Mouse (Mus musculus) limb, embryonic 10.5 days (tissue): ENCODE data around the gene Adh1. TPM values are rescaled to one million over a fixed set of nuclear protein-coding genes. Genes with fewer than 3 reads are reported as not detected.

ENCODE experiments used
- DNase-seq: peaks from one replicate; pipeline ENCODE4 v3.0.0-alpha.2; 2017; ENCODE audit warnings: low spot score
- H3K27ac ChIP-seq: fragments of 300-500 bp; sonication (generic); 2 replicates; pipeline ENCODE4 v1.5.1; 2016; ENCODE audit warnings: mild to moderate bottlenecking
- H3K27me3 ChIP-seq: fragments of 300-500 bp; sonication (generic); 2 replicates; pipeline ENCODE4 v1.6.1; 2016; ENCODE audit warnings: low read depth, mild to moderate bottlenecking; ENCODE audit not compliant: poor library complexity, severe bottlenecking
- H3K36me3 ChIP-seq: fragments of 300-500 bp; sonication (generic); 2 replicates; pipeline ENCODE4 v1.6.1; 2016; ENCODE audit warnings: mild to moderate bottlenecking, moderate library complexity
- H3K4me1 ChIP-seq: fragments of 300-500 bp; sonication (generic); 2 replicates; pipeline ENCODE4 v1.6.1; 2016
- H3K4me3 ChIP-seq: fragments of 300-500 bp; sonication (generic); 2 replicates; pipeline ENCODE4 v1.5.1; 2016; ENCODE audit warnings: mild to moderate bottlenecking, moderate library complexity
- H3K9me3 ChIP-seq: fragments of 300-500 bp; sonication (generic); replicated peaks from 2 replicates; pipeline ENCODE4 v1.6.1; 2016; ENCODE audit warnings: mild to moderate bottlenecking
- WGBS: fragments of 180-500 bp; shearing (Covaris S2); methylation state at CpG from one replicate; pipeline ENCODE4 v1.1.7; 2016; 5-methylcytosine and 5-hydroxymethylcytosine counted together
- polyA plus RNA-seq: library from polyadenylated mRNA; unstranded; fragments of >200 nt; fragmentation: Nextera tagmentation; extraction: Ambion mirVana; gene quantifications from 2 replicates; pipeline ENCODE4 v1.2.1, GENCODE M21; 2016

Gene Adh1
- polyA plus RNA-seq, 1 experiment from 2014 or later: 3.3 TPM

DNA sequence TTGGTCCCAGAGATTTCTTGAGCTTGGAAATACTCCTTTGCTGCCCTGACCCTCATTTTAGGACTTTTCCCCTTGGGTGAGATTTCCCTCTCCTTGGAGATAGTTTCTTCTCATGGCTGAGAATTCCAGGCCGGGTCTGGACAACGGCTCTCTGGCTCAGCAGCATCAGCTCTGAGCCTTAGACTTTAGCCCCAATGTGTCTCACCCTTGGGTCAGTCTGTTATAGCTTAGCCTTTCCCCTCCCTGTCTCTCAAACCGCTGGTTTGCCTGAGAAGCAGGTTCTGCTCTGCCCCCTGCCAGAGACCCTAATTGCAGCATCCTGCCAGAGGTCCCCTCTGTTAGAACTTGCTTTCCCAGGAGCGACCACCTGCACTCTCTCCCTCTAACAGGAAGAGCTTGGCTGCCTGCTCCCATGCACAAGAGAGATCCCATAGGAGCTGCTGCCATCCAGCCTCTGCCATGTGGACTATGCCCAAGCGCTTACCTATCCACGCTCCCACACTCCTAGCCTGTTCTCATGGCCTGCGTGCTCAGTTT is 16.4 kb upstream of the Adh1 start:
- no peak overlapping the region; the same call in 1 of the 2 replicates for H3K27ac ChIP-seq
- 75% methylated on average over 7 of the region's 7 CpGs for WGBS
- H3K36me3 ChIP-seq: no peaks in the 10 kb centered on the region
- H3K4me1 ChIP-seq: peaks cover 15% of the 10 kb centered on the region; the same call in 1 of the 2 replicates
- no peaks in the 10 kb centered on the region for H3K27me3 ChIP-seq
- H3K9me3 ChIP-seq: no peaks in the 10 kb centered on the region
- no peak for DNase-seq
- no peak overlapping the region for H3K4me3 ChIP-seq

GRCm38 (mm10) chr3:138246511-138247020 is 14.2 kb upstream of the Adh1 start:
- Histone ChIP-seq H3K27ac (no peak overlapping the region), H3K4me3 (no peak overlapping the region), H3K27me3 (no peaks in the 10 kb centered on the region), H3K36me3 (no peaks in the 10 kb centered on the region), H3K9me3 (no peaks in the 10 kb centered on the region), H3K4me1 (peaks cover 11% of the 10 kb centered on the region; the same call in 1 of the 2 replicates)
- DNase-seq: no peak

DNA sequence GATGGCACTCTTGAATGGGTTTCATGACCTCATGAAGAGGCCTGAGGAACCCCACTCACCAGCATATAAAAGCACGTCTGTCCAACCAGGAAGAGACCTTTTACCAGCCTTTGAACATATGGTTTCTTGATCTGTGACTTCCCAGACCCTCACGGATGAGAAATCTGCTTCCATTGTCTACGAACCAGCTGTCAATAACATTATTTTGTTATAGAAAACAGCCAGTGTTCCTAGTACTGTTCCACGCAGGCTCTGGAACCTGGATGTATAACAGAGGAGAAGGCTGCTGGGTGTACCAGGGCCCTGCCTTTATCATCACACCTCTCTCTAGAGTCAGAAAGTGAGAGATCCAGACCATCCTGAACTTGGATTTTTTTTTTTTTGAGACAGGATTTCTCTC is 13.6 kb upstream of the Adh1 start:
- no peaks in the 10 kb centered on the region for H3K9me3 ChIP-seq
- H3K4me3 ChIP-seq: no peak overlapping the region
- peaks cover 7% of the 10 kb centered on the region; the same call in 1 of the 2 replicates for H3K4me1 ChIP-seq
- no peak for DNase-seq
- 85% methylated on average over 4 of the region's 4 CpGs for WGBS
- no peaks in the 10 kb centered on the region for H3K36me3 ChIP-seq
- no peak overlapping the region for H3K27ac ChIP-seq
- no peaks in the 10 kb centered on the region for H3K27me3 ChIP-seq

GRCm38 (mm10) chr3:138248011-138248410 is 12.8 kb upstream of the Adh1 start:
- no peaks in the 10 kb centered on the region for H3K9me3 ChIP-seq
- H3K27ac ChIP-seq: no peak overlapping the region
- no peaks in the 10 kb centered on the region for H3K36me3 ChIP-seq
- no peak for DNase-seq
- no peaks in the 10 kb centered on the region for H3K27me3 ChIP-seq
- peaks cover 13% of the 10 kb centered on the region; the same call in 1 of the 2 replicates for H3K4me1 ChIP-seq
- 91% methylated on average over 7 of the region's 7 CpGs for WGBS
- no peak overlapping the region for H3K4me3 ChIP-seq

DNA sequence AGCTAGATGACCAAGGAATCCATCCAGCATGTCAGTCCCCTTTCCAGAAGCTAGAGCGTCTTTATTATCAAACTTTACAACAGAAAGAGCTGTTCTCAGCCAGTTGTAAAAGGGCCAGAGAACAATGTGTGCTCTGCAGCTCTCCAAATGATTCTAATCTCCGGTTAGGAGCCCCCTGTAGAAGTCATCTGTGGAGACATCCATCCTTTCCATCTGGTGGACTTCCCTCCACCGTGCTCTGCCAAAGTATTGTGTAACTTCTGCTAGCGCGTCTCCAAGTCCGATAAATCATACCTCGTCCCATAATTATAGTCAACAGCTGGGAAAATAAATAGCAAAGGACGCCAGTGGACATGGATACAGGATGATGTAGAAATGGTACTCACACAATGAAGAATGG is 12.0 kb upstream of the Adh1 start:
- Histone ChIP-seq H3K36me3 (no peaks in the 10 kb centered on the region), H3K27ac (no peak overlapping the region), H3K9me3 (no peaks in the 10 kb centered on the region), H3K4me3 (no peak overlapping the region), H3K27me3 (no peaks in the 10 kb centered on the region), H3K4me1 (peaks cover 16% of the 10 kb centered on the region)
- 86% methylated on average over 8 of the region's 8 CpGs for WGBS
- DNase-seq: no peak

DNA sequence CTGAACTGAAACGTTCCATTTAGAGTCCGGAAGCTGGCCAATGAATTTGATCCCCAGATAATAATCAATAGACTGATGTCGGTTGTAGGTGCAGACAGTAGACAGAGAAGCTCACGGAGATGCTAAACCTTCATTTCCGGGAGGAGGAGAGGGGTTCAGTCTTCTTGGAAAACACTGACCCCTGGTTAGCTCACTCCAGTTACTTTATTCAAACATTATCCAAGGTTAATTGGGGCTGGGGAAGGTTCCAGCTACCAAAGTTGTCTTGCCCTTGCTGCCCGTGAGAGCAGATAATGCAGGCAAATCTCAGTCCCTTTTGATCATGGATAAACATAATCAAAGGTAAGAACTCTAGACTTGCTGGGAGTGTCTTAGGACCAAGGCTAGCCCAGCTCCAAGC is 9.6 kb upstream of the Adh1 start:
- H3K4me3 ChIP-seq: no peak overlapping the region
- no peaks in the 10 kb centered on the region for H3K9me3 ChIP-seq
- H3K36me3 ChIP-seq: no peaks in the 10 kb centered on the region
- H3K27ac ChIP-seq: no peak overlapping the region
- peaks cover 19% of the 10 kb centered on the region for H3K4me1 ChIP-seq
- no peak for DNase-seq
- no peaks in the 10 kb centered on the region for H3K27me3 ChIP-seq
- WGBS: 88% methylated on average over 6 of the region's 6 CpGs

GRCm38 (mm10) chr3:138254205-138254604 is 6.6 kb upstream of the Adh1 start:
- H3K36me3 ChIP-seq: no peaks in the 10 kb centered on the region
- peaks cover 19% of the 10 kb centered on the region for H3K4me1 ChIP-seq
- DNase-seq: no peak
- WGBS: 84% methylated on average over 5 of the region's 5 CpGs
- no peaks in the 10 kb centered on the region for H3K9me3 ChIP-seq
- H3K4me3 ChIP-seq: no peak overlapping the region
- no peaks in the 10 kb centered on the region for H3K27me3 ChIP-seq
- H3K27ac ChIP-seq: no peak overlapping the region

- no peak for DNase-seq
- no peaks in the 10 kb centered on the region for H3K9me3 ChIP-seq
- no peak overlapping the region for H3K4me3 ChIP-seq
- H3K4me1 ChIP-seq: peaks cover 19% of the 10 kb centered on the region
- no peaks in the 10 kb centered on the region for H3K36me3 ChIP-seq
- no peaks in the 10 kb centered on the region for H3K27me3 ChIP-seq
- 28% methylated on average over 3 of the region's 3 CpGs for WGBS
- no peak overlapping the region for H3K27ac ChIP-seq
These were observed 5.4 kb upstream of the Adh1 start for GRCm38 (mm10) chr3:138255366-138255765.

DNA sequence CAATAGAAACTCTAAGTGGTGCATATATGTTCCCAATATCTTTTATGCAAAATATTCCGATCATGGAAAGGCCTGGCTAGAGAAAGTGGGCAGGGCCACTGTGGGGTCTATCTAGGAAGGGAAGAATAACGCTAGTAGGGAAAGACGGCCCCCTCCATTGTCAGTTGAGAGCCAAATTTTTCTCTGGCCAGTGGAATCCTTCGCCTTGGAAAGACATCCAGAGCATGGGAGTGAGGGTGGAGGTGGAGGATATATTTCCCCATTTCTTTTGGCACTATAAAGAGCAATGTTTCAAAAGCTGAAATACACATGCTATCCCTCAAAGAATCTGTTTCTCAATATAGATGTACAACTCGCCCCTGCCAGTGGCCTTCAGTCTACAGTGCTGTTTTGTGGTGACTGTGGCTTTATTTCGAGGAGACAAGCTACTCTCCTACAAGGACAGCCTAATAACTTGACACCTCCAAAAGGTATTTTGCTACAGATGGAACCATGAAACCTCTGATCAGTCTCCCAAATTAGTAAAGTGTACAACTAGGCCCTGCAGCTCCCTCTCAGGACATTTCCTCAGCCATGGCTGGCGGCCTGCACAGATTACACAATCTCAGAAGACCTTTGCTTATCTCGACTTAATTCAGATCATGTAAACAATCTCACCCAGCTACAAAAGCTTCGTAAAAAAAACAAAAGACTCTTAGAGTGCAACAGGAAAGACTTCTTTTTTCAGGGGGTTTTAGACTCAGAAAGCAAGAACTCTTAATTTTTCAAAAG is 4.8 kb upstream of the Adh1 start:
- Histone ChIP-seq H3K36me3 (no peaks in the 10 kb centered on the region), H3K4me1 (peaks cover 19% of the 10 kb centered on the region), H3K4me3 (no peak overlapping the region), H3K27ac (no peak overlapping the region), H3K27me3 (no peaks in the 10 kb centered on the region), H3K9me3 (no peaks in the 10 kb centered on the region)
- 78% methylated on average over 9 of the region's 9 CpGs for WGBS
- no peak for DNase-seq

DNA sequence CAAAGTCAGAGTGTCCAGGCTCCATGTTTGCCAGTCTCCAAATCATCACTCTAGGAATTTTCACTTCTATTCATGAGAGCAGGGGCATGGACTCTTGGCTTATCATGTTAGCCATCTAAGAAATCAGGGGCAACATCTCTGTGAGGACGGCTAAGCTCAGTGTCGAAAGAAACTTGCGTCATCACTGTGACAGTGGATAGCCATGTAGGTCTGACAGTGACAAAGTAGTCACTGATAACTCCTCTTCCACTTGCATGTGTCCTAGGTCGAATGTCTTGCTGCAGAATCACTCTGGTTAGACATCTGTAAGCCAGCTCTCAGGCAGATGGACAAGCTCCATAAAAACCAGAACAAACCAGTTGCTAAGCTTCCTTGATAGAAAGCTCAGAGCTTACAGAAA is 1.8 kb downstream of the Adh1 start:
- 45% methylated on average over 4 of the region's 4 CpGs for WGBS
- H3K27ac ChIP-seq: no peak overlapping the region
- no peaks in the 10 kb centered on the region for H3K27me3 ChIP-seq
- no peaks in the 10 kb centered on the region for H3K9me3 ChIP-seq
- no peak for DNase-seq
- H3K36me3 ChIP-seq: no peaks in the 10 kb centered on the region
- H3K4me3 ChIP-seq: no peak overlapping the region
- H3K4me1 ChIP-seq: peaks cover 4% of the 10 kb centered on the region; the same call in 1 of the 2 replicates

DNA sequence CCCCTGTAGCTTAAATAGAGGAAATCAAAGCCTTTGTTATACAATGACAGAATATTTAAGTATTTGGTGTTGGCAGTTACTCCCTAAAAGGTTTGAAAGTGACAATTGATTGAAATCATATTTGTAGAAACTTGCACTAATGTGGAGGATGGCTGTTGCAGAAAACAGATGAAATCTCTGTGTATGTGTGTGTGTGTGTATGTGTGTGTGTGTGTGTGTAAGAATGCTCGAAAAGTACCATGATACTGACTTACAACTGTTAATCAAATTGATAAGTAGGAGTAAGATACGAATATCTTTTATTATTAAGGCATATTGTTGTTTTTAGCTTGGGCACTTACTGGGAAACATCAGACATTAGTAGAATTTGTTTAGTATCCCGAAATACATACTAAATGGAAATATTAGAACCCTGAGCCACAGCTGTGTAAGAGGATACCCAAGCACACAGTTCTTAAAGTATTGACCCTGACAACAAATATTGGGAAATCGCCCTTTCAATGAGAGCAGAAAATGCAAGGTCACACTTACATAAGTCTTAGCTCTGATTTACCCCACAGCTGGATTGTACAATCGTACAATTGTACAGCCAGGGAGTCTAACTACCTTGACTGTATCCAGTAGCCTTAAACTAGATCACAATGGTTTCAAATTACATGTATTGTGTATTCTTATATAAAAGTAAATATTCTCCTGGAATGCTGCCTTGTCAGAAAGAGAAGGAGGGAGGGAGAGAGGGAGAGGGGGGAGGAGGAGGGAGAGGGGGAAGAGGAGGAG is 2.6 kb downstream of the Adh1 start:
- 87% methylated on average over 5 of the region's 5 CpGs for WGBS
- Histone ChIP-seq H3K27me3 (no peaks in the 10 kb centered on the region), H3K4me3 (no peak overlapping the region), H3K9me3 (no peaks in the 10 kb centered on the region), H3K36me3 (no peaks in the 10 kb centered on the region), H3K27ac (no peak overlapping the region), H3K4me1 (peaks cover 4% of the 10 kb centered on the region; the same call in 1 of the 2 replicates)
- no peak for DNase-seq

GRCm38 (mm10) chr3:138264648-138265047 is 3.9 kb downstream of the Adh1 start:
- no peak for DNase-seq
- Histone ChIP-seq H3K36me3 (no peaks in the 10 kb centered on the region), H3K4me3 (no peak overlapping the region), H3K4me1 (peaks cover 4% of the 10 kb centered on the region; the same call in 1 of the 2 replicates), H3K9me3 (no peaks in the 10 kb centered on the region), H3K27me3 (no peaks in the 10 kb centered on the region), H3K27ac (no peak overlapping the region)
- WGBS: 81% methylated on average over 3 of the region's 3 CpGs

DNA sequence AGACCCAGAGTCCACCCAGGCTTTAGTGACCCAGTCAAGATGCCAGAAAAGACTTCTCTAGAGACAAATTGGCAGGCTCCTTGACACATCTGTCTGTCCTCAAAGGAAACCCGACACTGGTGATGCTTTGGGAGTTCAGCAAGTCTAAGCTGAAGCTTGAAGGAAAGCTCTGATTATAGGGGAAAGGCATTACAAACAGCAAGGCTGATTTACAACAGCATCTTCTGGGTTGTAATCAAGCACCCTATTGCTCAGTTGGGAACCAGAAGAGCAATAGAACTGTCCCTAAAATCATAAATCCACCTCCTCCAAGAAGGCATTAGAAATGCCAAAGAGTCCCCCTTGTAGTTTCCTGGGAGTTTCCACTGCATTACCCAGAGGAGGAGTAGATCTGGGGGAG is 9.7 kb downstream of the Adh1 start:
- no peaks in the 10 kb centered on the region for H3K36me3 ChIP-seq
- WGBS: 0% methylated on average over 1 of the region's 1 CpGs
- no peak overlapping the region for H3K27ac ChIP-seq
- no peaks in the 10 kb centered on the region for H3K27me3 ChIP-seq
- no peak overlapping the region for H3K4me3 ChIP-seq
- H3K9me3 ChIP-seq: no peaks in the 10 kb centered on the region
- H3K4me1 ChIP-seq: peaks cover 3% of the 10 kb centered on the region; the same call in 1 of the 2 replicates
- no peak for DNase-seq
